Mouse (Mus musculus): Measurements from ENCODE around the gene Smpd3.

Gene Smpd3

GRCm38 (mm10) chr8:106337852-106338521, at the start of gene Smpd3:
Gene Smpd3 (minus strand): TSS chr8:106337988.
- peak; percentile 98 for DNase-seq (ENCODE audit: low read depth)

- DNase-seq (ENCODE audit: low read depth): no peak
These were observed 43.2 kb upstream of the Smpd3 start for GRCm38 (mm10) chr8:106381026-106381425.

GRCm38 (mm10) chr8:106379357-106379756, 41.6 kb upstream of the Smpd3 start:
- DNase-seq (ENCODE audit: low read depth): no peak

GRCm38 (mm10) chr8:106378501-106379048, 40.8 kb upstream of the Smpd3 start:
- peak; percentile 78 for DNase-seq (ENCODE audit: low read depth)

GRCm38 (mm10) chr8:106376862-106377261, 39.1 kb upstream of the Smpd3 start:
- DNase-seq (ENCODE audit: low read depth): no peak

- DNase-seq (ENCODE audit: low read depth): no peak
These were observed 38.2 kb upstream of the Smpd3 start for GRCm38 (mm10) chr8:106375957-106376356.

- no peak for DNase-seq (ENCODE audit: low read depth)
These were observed 31.3 kb upstream of the Smpd3 start for GRCm38 (mm10) chr8:106369069-106369468.

- no peak for DNase-seq (ENCODE audit: low read depth)
These were observed 30.7 kb upstream of the Smpd3 start for GRCm38 (mm10) chr8:106368501-106368900.

- DNase-seq (ENCODE audit: low read depth): no peak
These were observed 27.0 kb upstream of the Smpd3 start for GRCm38 (mm10) chr8:106364837-106365236.

- DNase-seq (ENCODE audit: low read depth): no peak
These were observed 26.5 kb upstream of the Smpd3 start for GRCm38 (mm10) chr8:106364278-106364677.

GRCm38 (mm10) chr8:106363321-106363720, 25.5 kb upstream of the Smpd3 start:
- no peak for DNase-seq (ENCODE audit: low read depth)

- DNase-seq (ENCODE audit: low read depth): no peak
These were observed 22.0 kb upstream of the Smpd3 start for GRCm38 (mm10) chr8:106359650-106360338.

GRCm38 (mm10) chr8:106351135-106351534, 13.3 kb upstream of the Smpd3 start:
- no peak for DNase-seq (ENCODE audit: low read depth)

- DNase-seq (ENCODE audit: low read depth): no peak
These were observed 11.6 kb upstream of the Smpd3 start for GRCm38 (mm10) chr8:106349398-106349797.

GRCm38 (mm10) chr8:106346123-106346522, 8.3 kb upstream of the Smpd3 start:
- DNase-seq (ENCODE audit: low read depth): no peak

- no peak for DNase-seq (ENCODE audit: low read depth)
These were observed 5.7 kb upstream of the Smpd3 start for GRCm38 (mm10) chr8:106343471-106343870.

GRCm38 (mm10) chr8:106342828-106343227, 5.0 kb upstream of the Smpd3 start:
- DNase-seq (ENCODE audit: low read depth): no peak

GRCm38 (mm10) chr8:106338741-106339209, 987 bp upstream of the Smpd3 start:
- no peak for DNase-seq (ENCODE audit: low read depth)

- DNase-seq (ENCODE audit: low read depth): no peak
These were observed 1.2 kb downstream of the Smpd3 start for GRCm38 (mm10) chr8:106336561-106336960.

GRCm38 (mm10) chr8:106336031-106336430, 1.8 kb downstream of the Smpd3 start:
- no peak for DNase-seq (ENCODE audit: low read depth)

GRCm38 (mm10) chr8:106335196-106335595, 2.6 kb downstream of the Smpd3 start:
- no peak for DNase-seq (ENCODE audit: low read depth)

GRCm38 (mm10) chr8:106333346-106333745, 4.4 kb downstream of the Smpd3 start:
- no peak for DNase-seq (ENCODE audit: low read depth)

GRCm38 (mm10) chr8:106332498-106332897, 5.3 kb downstream of the Smpd3 start:
- no peak for DNase-seq (ENCODE audit: low read depth)
